Mouse (Mus musculus) olfactory bulb, adult 2 months (tissue): ENCODE data around the gene Lmo1.

Source experiments
- CTCF ChIP-seq: fragments of 200-500 bp; IDR thresholded peaks from 2 replicates; pipeline ENCODE4 v1.5.1; 2012; ENCODE audit warnings: low read depth, mild to moderate bottlenecking, low read length, moderate library complexity; ENCODE audit not compliant: insufficient read depth
- POLR2A ChIP-seq: fragments of 200-500 bp; IDR thresholded peaks from 2 replicates; pipeline ENCODE4 v1.6.1; 2012; ENCODE audit warnings: mild to moderate bottlenecking, low read depth, low read length, moderate library complexity; ENCODE audit not compliant: insufficient read depth

DNA sequence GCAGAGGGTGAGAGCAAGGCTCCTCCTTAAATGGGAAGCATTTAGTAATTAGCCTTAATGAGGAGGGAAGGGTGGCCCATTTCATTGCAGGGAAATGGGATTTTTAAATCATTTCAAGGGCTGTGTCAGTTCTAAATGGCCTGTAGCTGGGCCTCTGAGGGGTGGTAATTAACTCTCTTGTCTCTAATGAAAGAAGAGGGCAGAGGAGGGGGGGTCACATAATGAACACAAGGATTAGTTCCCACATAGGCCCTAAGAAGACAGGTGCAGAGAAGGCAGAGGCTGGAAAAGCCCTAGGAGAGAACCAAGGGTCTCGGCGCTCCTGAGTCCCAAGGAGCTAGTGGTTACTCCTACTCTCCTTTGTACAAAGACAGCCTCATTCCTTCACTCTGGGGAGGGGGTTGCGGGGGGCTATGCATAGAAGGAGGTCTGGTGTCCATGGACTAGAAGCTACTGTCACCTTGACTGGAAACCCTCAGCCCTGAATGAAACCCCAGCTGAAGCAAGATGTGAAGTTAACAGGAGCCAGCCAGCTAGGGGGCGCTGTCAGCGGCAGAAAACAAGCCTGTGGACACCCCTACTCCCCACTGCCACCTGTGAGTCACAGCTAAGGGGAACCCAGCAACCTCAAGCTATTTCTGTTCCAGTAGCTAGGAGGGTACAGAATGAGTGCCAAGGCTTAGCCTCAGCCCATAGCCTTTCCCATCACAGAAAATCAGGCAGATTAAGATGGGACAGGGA lies 44.9 kb downstream of the Lmo1 start:
- TF ChIP-seq POLR2A (no peak), CTCF (no peak)
